Mouse (Mus musculus): ENCODE data around the gene Ctu1. TPM values are rescaled to one million over a fixed set of nuclear protein-coding genes. Genes with fewer than 3 reads are reported as not detected.

Ctu1 gene
- polyA plus RNA-seq, 1 experiment from 2014 or later = 10.8 TPM

DNA sequence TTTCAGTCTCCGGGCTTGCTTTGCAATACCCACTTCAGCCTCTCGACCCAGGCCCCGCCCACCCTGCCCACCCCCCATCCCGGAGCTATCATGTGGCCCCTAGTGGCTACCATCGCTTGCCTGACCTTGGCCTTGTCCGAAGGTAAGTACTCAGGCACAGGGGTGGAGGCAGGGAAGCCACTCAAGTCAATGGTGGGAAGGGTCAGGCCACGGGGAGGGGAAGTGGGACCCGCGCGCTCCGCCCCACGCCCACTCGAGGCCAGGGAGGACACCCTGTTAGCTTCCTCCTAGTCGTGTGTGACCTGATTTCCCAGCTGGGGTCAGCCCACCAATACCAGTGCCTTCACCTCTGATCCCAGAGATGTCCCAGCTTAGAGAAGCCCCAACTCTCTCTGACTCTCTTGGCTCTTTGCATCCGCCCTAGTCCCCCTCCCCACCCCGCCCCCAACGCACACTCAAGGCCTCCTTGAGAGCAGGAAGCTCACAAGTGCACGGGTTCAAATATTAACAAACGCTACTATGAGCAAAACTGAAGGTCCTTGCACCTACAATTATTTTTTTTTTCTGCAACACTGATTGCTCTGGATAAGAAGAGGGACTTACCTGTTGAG lies 42.0 kb downstream of the Ctu1 start:
- DNase-seq (peak; percentile 37), ATAC-seq (ENCODE audit: insufficient read depth) (peak; percentile 54; the same call in 1 of the 2 replicates)
- Histone ChIP-seq H3K27me3 (ENCODE audit: insufficient read depth, low read length) (no peaks in the 10 kb centered on the region), H3K4me1 (ENCODE audit: insufficient read depth) (no peaks in the 10 kb centered on the region), H3K9me3 (ENCODE audit: low read depth, low read length) (no peaks in the 10 kb centered on the region), H3K36me3 (ENCODE audit: insufficient read depth) (no peaks in the 10 kb centered on the region), H3K4me2 (peak overlapping the region; percentile 48), H3K4me3 (ENCODE audit: low read depth, low read length) (no peak overlapping the region), H3K27ac (ENCODE audit: low read depth) (peak overlapping the region; percentile 36; the same call in 1 of the 2 replicates), H3K9ac (no peak overlapping the region)
- 5% methylated on average over 19 of the region's 19 CpGs for WGBS
- TF ChIP-seq CTCF (IDR thresholded peaks at IDR 0.05; ENCODE audit: low read depth) = 0 out of 2 replicates have a peak, but pooled peaks have one; percentile 3

Other genes with a start within 250 kb of the Ctu1 start
- not detected in 2 replicates for gene Lim2, start 244.3 kb upstream of the Ctu1 start, polyA plus RNA-seq (2014; fragmentation: Nextera tagmentation; extraction: Ambion mirVana)
- 0.58 and 1.3 TPM in 2 replicates for gene Nkg7, start 234.9 kb upstream of the Ctu1 start, polyA plus RNA-seq (2014; fragmentation: Nextera tagmentation; extraction: Ambion mirVana)
- gene Cldnd2, start 231.2 kb upstream of the Ctu1 start, polyA plus RNA-seq (2014; fragmentation: Nextera tagmentation; extraction: Ambion mirVana) = not detected in 2 replicates
- gene Etfb, start 227.9 kb upstream of the Ctu1 start, polyA plus RNA-seq (2014; fragmentation: Nextera tagmentation; extraction: Ambion mirVana) = 306 and 314 TPM in 2 replicates
- gene Gm45233, start 227.9 kb upstream of the Ctu1 start, polyA plus RNA-seq (2014; fragmentation: Nextera tagmentation; extraction: Ambion mirVana) = 0.37 TPM in 1 of 2 replicates, not detected in the other
- gene Vsig10l, start 208.9 kb upstream of the Ctu1 start, polyA plus RNA-seq (2014; fragmentation: Nextera tagmentation; extraction: Ambion mirVana) = 2.1 and 2.4 TPM in 2 replicates
- 0.38 TPM in 2 replicates for gene Iglon5, start 181.9 kb upstream of the Ctu1 start, polyA plus RNA-seq (2014; fragmentation: Nextera tagmentation; extraction: Ambion mirVana)
- gene 4931406B18Rik, start 166.1 kb upstream of the Ctu1 start, polyA plus RNA-seq (2014; fragmentation: Nextera tagmentation; extraction: Ambion mirVana) = not detected in 2 replicates
- gene Cd33, start 127.6 kb upstream of the Ctu1 start, polyA plus RNA-seq (2014; fragmentation: Nextera tagmentation; extraction: Ambion mirVana) = 1.8 and 2.0 TPM in 2 replicates
- 4.9 and 5.3 TPM in 2 replicates for gene Zfp658, start 109.8 kb upstream of the Ctu1 start, polyA plus RNA-seq (2014; fragmentation: Nextera tagmentation; extraction: Ambion mirVana)
- gene Zfp719, start 92.4 kb upstream of the Ctu1 start, polyA plus RNA-seq (2014; fragmentation: Nextera tagmentation; extraction: Ambion mirVana) = 14.6 and 15.1 TPM in 2 replicates
- gene Zfp819, start 64.8 kb upstream of the Ctu1 start, polyA plus RNA-seq (2014; fragmentation: Nextera tagmentation; extraction: Ambion mirVana) = 0.23 and 0.33 TPM in 2 replicates
- gene Ceacam18, start 37.3 kb upstream of the Ctu1 start, polyA plus RNA-seq (2014; fragmentation: Nextera tagmentation; extraction: Ambion mirVana) = not detected in 2 replicates
- gene Siglece, start 11.9 kb upstream of the Ctu1 start, polyA plus RNA-seq (2014; fragmentation: Nextera tagmentation; extraction: Ambion mirVana) = 0.62 and 1.1 TPM in 2 replicates
- not detected in 2 replicates for gene Klk14, start 18.4 kb downstream of the Ctu1 start, polyA plus RNA-seq (2014; fragmentation: Nextera tagmentation; extraction: Ambion mirVana)
- 1.3 and 1.7 TPM in 2 replicates for gene Klk13, start 40.6 kb downstream of the Ctu1 start, polyA plus RNA-seq (2014; fragmentation: Nextera tagmentation; extraction: Ambion mirVana)
- not detected in 2 replicates for gene Klk12, start 96.9 kb downstream of the Ctu1 start, polyA plus RNA-seq (2014; fragmentation: Nextera tagmentation; extraction: Ambion mirVana)
- gene Klk11, start 102.6 kb downstream of the Ctu1 start, polyA plus RNA-seq (2014; fragmentation: Nextera tagmentation; extraction: Ambion mirVana) = not detected in 2 replicates
- gene Klk10, start 109.0 kb downstream of the Ctu1 start, polyA plus RNA-seq (2014; fragmentation: Nextera tagmentation; extraction: Ambion mirVana) = 0.70 and 0.81 TPM in 2 replicates
- gene Klk9, start 119.9 kb downstream of the Ctu1 start, polyA plus RNA-seq (2014; fragmentation: Nextera tagmentation; extraction: Ambion mirVana) = 0.20 TPM in 1 of 2 replicates, not detected in the other
- 21.0 and 26.2 TPM in 2 replicates for gene Klk8, start 125.6 kb downstream of the Ctu1 start, polyA plus RNA-seq (2014; fragmentation: Nextera tagmentation; extraction: Ambion mirVana)
- 0.09 TPM in 1 of 2 replicates, not detected in the other for gene Klk7, start 139.3 kb downstream of the Ctu1 start, polyA plus RNA-seq (2014; fragmentation: Nextera tagmentation; extraction: Ambion mirVana)
- not detected in 2 replicates for gene Klk6, start 152.5 kb downstream of the Ctu1 start, polyA plus RNA-seq (2014; fragmentation: Nextera tagmentation; extraction: Ambion mirVana)
- not detected in 2 replicates for gene Klk5, start 170.0 kb downstream of the Ctu1 start, polyA plus RNA-seq (2014; fragmentation: Nextera tagmentation; extraction: Ambion mirVana)
- gene Klk4, start 209.1 kb downstream of the Ctu1 start, polyA plus RNA-seq (2014; fragmentation: Nextera tagmentation; extraction: Ambion mirVana) = not detected in 2 replicates